Mouse (Mus musculus): ENCODE results near the gene Hmgcs1. TPM values are rescaled to one million over a fixed set of nuclear protein-coding genes. Genes with fewer than 3 reads are reported as not detected.
A peak's percentile ranks its signal among the peaks of the same experiment; 100 is the strongest.
"Not testable (repeated sequence)": the region's sequence is repeated elsewhere in the genome, so short reads cannot be mapped to it uniquely, and the experiment has no call there.

Gene Hmgcs1
- 100 to 1,000 TPM; 154 to 280 (median 237) TPM for total RNA-seq (2022)

DNA sequence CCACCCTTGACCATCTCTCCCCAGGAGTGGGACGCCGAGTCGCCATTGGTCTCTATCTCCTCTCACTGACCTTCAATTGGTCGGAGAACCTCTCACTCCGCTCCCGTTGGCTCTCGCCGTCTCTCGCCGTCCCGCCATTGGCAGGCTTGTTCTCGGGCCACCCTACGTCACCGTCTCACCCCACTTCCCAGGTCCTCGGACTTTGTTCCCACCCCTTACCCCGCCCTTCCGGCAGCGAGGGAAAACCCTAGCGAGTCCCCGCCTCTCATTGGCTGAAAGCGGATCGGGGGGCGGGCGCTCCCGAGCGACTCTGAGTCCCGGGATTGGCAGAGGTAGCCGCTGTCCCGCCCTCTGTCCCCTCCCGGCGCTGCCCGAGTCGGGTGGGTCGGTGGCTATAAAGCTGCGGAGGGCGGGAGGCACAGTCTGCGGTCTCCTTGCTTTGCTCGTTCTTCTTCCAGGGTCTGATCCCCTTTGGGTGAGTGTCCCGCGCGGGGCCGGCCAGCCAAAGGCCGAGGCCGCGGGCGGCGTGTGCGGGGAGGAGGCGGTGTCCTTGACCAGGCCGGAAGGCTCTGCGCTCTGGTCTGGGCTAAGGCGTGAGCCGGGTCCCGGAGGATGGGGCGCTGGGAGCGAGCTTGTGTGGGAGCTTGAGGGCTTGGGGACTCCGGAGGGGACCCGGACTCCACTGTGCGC, at the start of gene Hmgcs1:
Gene Hmgcs1, plus strand, starts transcription at position 341 of the 690 bp plus-strand sequence.
- peak; percentile 100 for DNase-seq

DNA sequence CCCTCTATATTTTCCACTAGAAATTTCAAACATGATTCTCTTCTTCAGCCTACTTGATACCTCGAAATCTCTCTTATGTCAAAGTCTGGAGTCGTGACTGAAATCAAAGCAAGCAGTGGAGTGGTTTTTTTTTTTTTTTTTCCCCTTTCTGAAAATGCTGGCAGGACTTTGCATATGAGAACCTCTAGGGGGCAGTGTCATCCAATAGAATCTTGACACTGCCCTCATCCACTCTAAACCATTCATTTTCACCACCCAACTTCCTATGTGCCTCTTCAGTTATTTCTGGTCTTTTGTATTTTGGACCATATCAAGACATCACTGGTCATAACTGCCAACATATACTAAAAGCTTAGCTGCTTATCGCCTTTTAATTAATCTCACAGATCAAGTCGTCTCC, 49.7 kb upstream of the Hmgcs1 start:
- DNase-seq = no peak

DNA sequence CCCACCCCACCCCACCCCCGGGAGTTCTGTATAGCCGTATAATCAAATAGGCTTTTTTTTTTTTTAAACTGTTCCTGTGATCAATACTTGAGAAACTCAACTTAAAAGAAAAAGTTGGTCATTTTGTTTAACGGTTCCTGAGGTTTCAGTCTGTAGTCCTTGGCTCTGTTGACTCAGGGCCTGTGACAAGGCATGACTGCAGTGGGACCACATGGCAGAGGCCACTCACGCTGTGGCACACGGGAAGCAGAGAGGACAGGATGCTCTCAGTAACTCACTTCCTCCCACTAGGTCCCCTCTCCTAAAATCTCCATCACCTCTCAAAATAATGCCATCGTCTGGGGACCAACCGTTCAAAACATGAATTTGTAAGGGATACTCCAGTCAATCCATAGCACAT, 49.0 kb upstream of the Hmgcs1 start:
- DNase-seq = no peak

DNA sequence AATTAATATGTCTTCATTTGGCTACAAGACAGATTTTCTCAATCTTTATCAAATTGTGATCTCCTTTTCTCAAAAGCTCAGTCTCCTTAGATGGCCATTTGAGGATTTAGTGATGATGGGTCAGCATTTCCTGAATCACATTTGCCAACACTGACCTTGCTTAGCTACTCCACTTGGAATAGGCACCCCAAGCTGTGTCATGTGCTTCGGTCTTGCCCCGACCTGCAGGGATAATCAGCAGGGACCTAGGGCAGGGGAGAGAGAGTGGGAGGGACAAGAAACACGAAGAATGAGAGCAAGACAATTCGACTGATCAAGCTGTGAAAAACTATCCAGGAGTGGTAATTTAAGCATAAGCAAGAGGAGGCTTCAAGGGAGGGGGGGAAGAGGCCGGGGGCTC, 45.4 kb upstream of the Hmgcs1 start:
- no peak for DNase-seq

DNA sequence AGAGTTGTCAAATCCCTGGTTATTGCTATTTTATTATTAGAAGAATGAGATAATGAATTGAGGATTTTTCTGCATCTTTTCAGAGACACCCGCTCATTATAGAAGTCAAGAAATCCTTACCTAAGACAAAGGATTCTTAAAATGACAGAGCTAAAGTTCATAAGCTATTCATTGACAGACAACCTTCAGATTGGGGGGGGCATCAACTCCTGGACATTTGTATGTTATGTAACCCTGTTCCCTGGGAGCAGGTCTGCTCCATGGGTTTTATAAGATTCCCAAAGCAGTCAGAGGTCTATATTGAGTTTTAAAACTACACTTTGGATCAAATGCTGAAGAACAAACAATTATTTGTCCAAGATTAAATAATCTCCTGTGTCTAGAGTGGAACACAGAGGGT, 43.7 kb upstream of the Hmgcs1 start:
- DNase-seq = no peak

DNA sequence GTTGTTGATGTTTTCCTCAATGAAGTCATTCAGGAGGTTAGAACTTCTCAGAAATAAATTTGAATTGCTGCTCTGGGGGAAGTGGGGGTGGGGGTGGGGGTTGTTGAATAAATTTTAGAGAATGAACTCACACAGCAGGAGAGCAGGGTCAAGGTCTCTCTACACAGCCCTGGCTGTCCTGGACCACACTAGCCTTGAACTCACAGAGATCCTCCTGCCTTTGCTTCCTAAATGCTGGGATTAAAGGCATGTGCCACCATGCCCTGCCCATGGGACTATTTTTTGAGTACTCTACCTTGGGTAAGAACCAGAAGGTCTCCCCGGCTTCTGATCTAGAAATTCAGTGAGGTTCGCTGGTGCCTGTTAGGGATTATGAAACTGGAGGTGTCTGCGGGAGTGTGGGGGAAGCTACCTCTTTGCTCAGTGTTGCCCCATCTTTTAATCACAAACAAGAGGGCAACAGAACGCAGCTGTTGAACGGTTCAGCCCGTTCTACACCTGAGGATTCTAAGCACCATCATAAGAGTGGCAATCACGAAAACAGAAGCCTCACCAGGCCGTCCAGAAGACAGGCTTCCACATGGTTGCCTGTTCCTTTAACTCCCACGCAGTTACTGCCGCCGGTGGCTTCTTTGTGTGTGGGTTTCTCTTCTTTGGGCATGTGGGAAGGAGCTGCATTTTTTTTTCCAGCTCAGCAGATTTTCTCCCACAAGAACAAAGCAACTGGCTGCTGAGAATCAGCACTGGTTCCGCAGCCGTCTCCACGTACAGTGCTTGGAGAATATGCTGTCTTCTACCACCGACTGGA, 41.1 kb upstream of the Hmgcs1 start:
- DNase-seq = no peak

DNA sequence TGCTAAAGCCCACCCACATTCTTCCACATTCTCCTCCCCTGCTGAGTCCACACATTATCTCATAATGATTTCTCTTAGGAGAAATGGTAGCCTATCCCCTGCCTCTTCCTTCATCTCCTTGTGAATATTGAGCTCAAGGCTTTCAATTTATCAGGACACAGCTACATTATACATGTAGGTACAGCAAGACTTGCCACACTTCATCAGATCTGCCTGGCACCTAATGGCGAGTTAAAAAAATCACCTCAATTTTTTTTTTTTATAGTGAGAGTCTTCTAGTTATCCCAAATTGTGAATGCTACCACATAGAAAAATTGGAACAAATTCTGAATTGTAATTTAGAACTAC, 40.5 kb upstream of the Hmgcs1 start:
- DNase-seq = no peak

DNA sequence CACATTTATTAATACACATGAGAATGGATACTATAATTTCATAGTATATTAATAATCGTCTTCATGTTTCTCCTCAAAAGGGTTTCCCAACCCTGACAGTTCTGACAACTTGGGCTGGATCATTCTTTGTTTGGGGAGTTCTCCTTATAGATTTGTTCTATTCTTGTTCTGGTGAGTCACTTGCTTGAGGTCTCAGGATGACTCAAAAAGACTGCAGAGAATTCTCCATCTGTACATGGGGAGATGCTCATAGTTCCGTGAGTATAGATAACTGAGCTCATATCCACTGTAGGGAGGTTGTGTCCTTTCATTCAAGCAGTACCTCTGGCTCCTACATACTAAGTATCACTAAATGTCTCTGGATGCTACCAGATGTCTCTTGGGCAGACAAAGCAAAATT, 35.4 kb upstream of the Hmgcs1 start:
- no peak for DNase-seq

DNA sequence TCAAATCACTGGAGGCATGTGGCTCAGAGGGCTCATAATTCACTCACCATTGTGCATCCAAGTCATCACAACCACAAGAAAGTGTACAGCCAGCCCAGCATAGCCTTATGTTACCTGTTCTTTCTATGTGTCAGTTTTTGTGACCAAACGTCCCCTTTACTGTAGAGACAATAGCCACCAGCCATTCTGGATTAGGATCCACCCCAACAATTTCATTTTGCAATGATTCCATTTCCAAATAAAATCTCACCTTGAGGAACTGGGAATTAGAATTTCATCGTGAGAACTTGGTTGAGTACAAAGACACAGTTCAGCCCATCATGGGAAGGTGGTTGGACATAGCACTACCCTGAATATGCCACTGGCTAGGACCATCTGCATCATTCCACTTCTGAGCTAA, 33.9 kb upstream of the Hmgcs1 start:
- no peak for DNase-seq

DNA sequence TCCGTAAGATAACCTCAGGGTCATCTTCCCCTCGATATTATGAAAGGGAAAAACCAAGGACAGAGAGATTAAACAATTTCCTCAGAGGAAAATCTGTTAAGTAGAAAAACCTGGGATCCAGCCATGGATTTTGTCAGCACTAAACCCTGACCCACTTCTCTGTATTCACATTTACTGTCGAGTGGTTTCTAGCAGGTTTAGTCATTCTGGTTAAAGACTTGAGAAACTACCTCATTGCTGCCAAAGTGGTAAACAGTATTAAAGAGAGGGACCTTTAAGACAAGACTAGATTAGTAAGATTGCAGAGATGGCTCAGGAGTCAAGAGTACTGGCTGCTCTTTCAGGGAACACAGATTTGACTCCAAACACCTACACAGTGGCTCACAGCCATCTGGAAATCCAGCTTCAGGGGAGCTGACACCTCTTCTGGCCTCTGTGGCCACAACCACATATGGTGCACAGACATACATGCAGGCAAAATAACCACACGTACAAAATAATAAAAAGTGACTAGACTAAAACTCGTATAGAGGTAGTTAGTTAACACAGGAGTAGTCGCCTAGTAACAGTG, 33.2 kb upstream of the Hmgcs1 start:
- peak; percentile 57 for DNase-seq

DNA sequence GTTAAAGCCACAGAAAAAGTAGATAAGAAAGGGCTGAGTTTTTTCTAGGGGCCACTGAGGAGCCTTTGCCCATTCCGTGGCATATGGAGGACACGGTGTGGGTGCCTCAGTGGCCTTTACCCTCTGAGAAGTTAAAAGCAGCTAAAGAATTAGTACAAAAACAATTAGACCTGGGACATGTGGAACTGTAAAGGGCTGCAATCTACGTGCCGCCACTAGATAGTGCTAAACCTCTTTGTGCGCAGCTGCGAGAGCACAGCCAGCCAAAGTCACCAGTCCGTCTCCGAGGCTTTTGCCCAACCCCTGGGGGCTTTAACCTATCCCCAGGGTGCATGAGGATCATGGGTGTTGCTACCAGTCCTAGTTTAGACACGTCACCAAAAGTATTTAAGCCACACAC, 28.8 kb upstream of the Hmgcs1 start:
- not testable (repeated sequence) for DNase-seq

DNA sequence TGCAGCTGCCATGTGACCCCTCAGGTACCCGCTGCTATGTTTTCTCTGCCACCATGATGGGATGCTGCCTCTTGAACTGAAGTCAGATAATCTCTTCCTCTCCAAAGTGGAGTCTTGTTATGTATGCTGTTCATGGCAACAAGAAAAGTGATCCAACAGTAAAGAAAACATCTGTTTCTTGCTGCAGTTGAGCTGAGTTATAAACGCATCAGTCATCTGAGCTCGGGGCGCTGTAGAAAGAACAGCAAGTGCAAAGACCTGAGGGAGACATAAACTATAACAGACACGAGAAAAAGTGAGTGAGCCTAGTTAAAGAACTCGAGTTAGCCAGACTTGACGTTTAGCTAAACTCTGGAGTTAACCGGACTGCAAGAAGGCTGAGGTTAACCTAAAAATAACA, 11.4 kb upstream of the Hmgcs1 start:
- DNase-seq = no peak

DNA sequence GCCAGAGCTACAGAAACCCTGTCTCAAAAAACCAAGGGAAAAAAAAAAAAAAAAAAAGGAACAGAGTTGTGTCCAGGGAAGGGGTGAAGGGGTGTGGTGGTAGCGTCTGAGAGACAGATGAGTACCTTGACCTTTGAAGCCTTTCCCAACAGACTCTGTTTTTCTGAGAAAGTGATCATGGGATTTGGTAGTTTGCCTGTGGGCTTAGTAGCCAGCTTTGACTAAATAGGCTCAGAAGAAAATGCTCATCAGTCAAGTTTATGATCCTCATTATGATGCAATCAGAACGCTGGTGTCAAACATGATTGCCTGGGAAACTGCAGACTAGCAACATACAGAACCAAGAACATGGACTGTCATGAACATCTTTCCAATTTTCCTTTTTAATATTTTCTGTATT, 10.5 kb upstream of the Hmgcs1 start:
- DNase-seq = no peak

DNA sequence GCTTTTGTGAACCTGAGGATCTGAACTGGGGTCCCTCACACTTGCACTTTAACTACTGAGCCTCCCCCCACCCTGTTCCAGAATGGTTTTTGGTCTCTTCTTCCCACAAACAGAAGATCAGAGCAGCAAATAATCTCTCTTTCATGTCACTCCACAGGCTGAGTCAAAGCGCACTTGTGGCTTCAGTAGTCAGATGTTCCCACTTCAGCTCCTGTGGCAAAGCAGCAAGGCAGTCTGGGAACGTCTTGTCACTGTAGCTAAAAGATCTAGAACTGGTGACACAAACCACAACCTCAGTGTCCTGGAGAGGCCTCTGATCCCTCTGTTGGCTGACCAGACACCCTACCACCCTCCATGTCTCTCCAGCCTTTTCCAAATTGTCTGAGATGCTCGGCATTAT, 9.0 kb upstream of the Hmgcs1 start:
- no peak for DNase-seq

DNA sequence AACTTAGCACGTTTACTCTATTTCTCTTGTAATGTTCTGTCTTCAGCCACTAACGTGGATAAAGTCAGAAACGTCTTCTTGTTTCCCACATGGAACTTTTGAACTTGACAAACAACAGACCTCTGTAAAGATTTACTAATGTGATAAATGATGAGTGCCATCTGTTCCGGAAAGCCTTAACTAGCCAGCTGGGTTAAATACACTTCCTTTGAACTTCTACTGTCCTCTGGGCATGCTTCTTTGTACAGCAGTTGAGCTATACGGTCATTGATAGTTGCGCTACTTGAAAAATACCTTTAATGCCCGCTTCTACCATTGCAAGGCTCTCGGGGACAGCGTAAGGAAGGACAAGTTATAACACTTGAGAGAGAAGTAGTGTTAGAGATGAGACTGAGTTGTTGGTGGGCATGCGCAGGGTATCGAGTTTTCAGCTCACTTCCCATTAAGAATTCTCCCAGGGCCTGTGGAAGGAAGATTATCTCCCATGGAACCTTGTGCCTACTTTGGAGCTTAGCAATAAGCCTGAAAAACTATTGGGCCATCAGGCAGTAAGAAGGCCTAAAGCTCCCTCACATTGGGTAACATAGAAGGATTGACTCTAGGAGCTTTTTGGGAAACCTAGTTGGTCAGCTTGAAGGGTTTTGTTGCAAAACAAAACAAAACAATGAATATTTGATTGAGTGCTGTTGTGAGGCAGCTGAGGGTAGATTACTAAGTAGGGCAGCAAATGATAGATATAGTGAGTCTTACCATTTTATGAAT, 5.6 kb upstream of the Hmgcs1 start:
- DNase-seq = no peak

DNA sequence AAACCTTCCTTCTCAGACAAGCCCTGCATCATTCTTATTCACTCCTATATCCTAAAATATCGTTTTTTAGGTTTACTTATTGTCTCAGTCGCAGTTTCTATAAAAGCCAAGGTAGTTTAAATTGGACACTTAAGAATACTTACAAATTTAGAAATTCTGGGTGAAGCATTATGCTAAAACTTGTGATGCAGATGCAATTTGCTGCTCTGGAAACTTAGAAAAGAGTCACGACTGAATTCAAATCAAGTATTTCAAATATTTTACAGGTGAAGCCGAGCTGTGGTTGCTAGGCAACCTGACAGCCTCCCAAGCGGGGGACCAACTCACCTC, 505 bp upstream of the Hmgcs1 start:
- DNase-seq = no peak

DNA sequence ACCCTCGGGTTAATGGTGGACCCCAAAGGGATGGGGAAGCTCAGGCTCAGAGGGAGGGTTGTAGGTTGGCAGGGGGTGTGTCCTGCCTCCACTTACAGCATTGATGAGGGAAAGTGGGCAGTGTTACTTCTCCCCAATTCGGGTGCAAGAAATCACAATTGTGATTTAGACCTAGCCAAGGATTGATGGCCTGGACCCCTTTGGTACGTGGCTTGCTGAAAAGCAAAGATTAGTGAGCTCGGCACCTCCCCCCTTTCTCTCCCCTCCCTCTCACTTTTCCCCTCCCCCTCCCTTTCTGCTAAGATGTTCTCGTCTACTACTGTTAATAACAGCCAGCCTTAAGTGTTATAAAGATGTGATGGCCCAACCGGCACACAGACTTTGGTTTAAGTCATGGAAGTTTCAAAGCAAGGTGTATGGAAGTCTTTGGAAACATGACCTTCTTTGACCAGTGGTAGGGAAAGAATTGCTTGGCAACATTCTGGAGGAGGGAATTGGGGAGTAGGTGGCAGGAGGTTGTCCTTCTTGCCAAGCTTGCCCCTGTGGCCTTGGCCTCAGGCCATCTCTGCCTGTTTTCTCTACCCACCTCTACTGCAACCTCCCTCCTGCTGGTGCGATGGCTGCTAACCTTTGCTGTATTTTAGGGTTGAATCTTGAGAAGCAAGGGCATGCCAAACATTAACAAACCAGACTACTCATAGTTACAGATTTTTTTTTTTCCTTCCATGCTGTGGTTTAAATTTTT, 869 bp downstream of the Hmgcs1 start:
- DNase-seq = peak; percentile 51

DNA sequence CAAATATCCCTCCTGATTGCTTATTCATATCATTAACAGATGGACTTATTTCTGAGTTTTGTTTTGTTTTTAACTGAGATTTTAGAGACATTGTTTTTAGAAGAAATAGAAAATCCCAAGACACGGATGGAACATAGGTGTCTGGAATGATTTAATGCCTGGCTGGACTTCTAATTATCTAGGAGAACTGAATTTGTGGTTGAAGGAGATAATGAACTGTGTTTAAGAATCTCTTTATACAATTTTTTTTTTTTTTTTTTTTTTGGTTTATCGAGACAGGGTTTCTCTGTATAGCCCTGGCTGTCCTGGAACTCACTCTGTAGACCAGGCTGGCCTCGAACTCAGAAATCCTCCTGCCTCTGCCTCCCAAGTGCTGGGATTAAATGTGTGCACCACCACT, 1.8 kb downstream of the Hmgcs1 start:
- DNase-seq = not testable (repeated sequence)

DNA sequence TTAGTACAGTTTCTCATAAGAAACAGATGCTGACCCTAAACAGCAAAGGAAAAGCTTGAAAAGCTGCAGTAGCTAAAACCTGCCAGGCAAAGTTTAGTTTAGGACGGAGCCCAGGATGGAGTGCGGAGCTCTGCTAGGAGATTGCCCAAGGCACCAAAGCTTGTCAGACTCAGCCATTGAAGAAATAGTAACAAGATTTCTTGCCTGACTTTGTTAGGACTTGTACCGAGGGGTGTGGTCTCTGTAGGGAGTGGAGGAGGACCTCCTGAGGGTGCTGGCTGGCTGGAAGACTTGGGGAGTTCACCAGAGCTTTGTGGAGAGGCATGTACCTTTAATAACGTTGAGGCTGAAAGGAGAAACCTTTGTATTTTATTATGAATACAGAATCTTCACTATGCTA, 5.5 kb downstream of the Hmgcs1 start:
- no peak for DNase-seq

DNA sequence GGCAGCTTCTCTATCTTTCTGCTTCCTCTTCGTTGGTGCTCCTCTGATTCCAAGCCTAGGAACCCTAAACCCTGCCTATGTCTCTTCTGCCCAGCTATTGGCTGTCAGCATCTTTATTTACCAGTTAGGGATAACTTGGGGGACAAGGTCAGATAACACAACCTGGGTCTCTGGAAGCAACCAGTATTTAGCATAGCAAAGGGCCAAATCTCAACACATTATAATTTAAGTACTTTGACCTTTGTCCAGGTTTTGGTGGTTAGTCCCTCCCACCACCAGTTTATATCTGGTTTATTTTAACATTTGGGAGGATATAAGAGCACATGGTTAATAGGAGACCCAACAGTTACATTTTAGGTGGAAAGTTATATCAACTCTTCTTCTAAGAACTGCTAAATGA, 6.3 kb downstream of the Hmgcs1 start:
- DNase-seq = no peak

DNA sequence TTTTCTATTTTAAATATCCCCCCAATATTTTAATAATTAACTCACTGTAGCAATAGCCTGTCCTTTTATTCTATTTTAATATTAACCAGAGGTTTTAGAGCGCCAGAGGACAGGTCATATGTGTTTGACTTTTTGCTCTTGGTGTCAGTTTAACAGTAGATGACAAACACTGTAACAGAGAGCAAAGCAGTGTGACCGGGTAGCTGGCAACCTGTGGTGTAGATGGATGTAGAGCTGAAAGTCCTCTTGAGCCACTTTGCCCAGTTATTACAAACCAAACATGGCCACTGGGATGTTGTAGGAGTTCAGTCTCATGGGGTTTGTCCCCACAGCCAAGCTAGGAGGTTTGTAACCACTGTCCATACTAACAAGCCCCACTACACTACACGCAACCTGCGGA, 8.3 kb downstream of the Hmgcs1 start:
- no peak for DNase-seq

DNA sequence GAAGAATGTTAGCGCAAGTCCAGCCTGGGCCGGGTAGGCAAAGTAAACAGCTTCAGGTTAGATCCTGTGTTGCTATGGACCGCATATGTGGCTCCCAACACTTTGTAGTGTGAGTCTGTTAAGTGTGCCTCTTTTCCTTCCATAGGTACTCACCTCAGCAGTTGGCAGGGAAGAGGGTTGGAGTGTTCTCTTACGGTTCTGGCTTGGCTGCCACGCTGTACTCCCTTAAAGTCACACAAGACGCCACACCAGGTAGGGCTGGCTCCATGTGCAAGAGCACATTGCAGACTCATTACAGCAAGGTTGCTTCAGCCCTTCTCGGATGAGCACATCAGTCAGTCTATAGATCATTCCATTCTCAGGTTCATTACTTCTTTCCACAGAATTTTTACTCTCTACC, 14.1 kb downstream of the Hmgcs1 start:
- no peak for DNase-seq
